Mouse (Mus musculus) CH12.LX (cell line): ENCODE measurements around the gene Traf4. TPM values are rescaled to one million over a fixed set of nuclear protein-coding genes. Genes with fewer than 3 reads are reported as not detected.

Experiments used
- DNase-seq: peaks from one replicate; pipeline ENCODE4 v3.0.0-alpha.2; 2013; ENCODE audit errors: extremely low read depth
- H3K27ac ChIP-seq: 2 replicates; pipeline ENCODE4 v1.5.1; 2012; ENCODE audit warnings: low read depth, mild to moderate bottlenecking, control low read depth, moderate library complexity; ENCODE audit not compliant: insufficient read depth
- H3K27me3 ChIP-seq: replicated peaks from 2 replicates; pipeline ENCODE3; 2012; ENCODE audit warnings: inconsistent platforms
- H3K36me3 ChIP-seq, 2 experiments: replicated peaks in 1 of 2; 2 replicates each; pipeline versions ENCODE3 to v1.6.1; 2012; ENCODE audit warnings: inconsistent platforms in 1 of 2, low read length in 1 of 2, mild to moderate bottlenecking in 1 of 2, mixed read lengths in 1 of 2, moderate library complexity in 1 of 2; ENCODE audit not compliant: control insufficient read depth in 1 of 2, insufficient read depth in 1 of 2
- H3K4me1 ChIP-seq, 2 experiments: 2 replicates each; pipeline ENCODE4 v1.6.1; 2012; ENCODE audit warnings: inconsistent platforms in 1 of 2, moderate library complexity in 1 of 2; ENCODE audit not compliant: insufficient read depth in 2 of 2, control insufficient read depth in 1 of 2
- H3K4me2 ChIP-seq: 2 replicates; pipeline ENCODE4 v1.6.1; 2012; ENCODE audit warnings: low read depth, mild to moderate bottlenecking, control low read depth; ENCODE audit not compliant: poor library complexity, insufficient read depth, severe bottlenecking
- H3K4me3 ChIP-seq, 3 experiments: fragments of 150-350 bp in 1 of 3; sonication (generic) in 1 of 3; replicated peaks in 1 of 3; 2 replicates each; pipeline versions ENCODE3 to v1.5.1; 2011 to 2012; ENCODE audit warnings: low read depth in 2 of 3, low read length in 2 of 3, mild to moderate bottlenecking in 2 of 3, moderate library complexity in 2 of 3, control low read depth in 1 of 3, improper control_type of control experiment in 1 of 3, inconsistent platforms in 1 of 3, mixed read lengths in 1 of 3; ENCODE audit not compliant: poor library complexity in 1 of 3
- H3K79me2 ChIP-seq: replicated peaks from 2 replicates; pipeline ENCODE4 v1.6.1; 2012; ENCODE audit warnings: mild to moderate bottlenecking, moderate library complexity; ENCODE audit not compliant: control insufficient read depth, poor library complexity, insufficient read depth, severe bottlenecking; ENCODE audit errors: extremely low read depth
- H3K9ac ChIP-seq: 2 replicates; pipeline ENCODE4 v1.6.1; 2012; ENCODE audit warnings: low read depth, mild to moderate bottlenecking, control low read depth, moderate library complexity; ENCODE audit not compliant: insufficient read depth
- H3K9me3 ChIP-seq: replicated peaks from 2 replicates; pipeline ENCODE3; 2012; ENCODE audit warnings: low read length, inconsistent platforms, mixed read lengths
- BHLHE40 ChIP-seq: IDR thresholded peaks from 2 replicates; pipeline ENCODE4 v1.6.1; 2011; ENCODE audit warnings: mild to moderate bottlenecking, low read depth, low read length, improper control_type of control experiment
- CHD1 ChIP-seq: IDR thresholded peaks from 2 replicates; pipeline ENCODE4 v1.6.1; 2012; ENCODE audit warnings: low read depth, low read length, improper control_type of control experiment, inconsistent platforms
- CHD2 ChIP-seq: IDR thresholded peaks from 2 replicates; pipeline ENCODE4 v1.6.1; 2011; ENCODE audit warnings: low read length, improper control_type of control experiment
- E2F4 ChIP-seq: IDR thresholded peaks from 2 replicates; pipeline ENCODE4 v1.6.1; 2011; ENCODE audit warnings: low read depth, low read length, improper control_type of control experiment; ENCODE audit not compliant: insufficient replicate concordance
- HCFC1 ChIP-seq: IDR thresholded peaks from 2 replicates; pipeline ENCODE4 v1.6.1; 2012; ENCODE audit warnings: low read depth, mild to moderate bottlenecking, inconsistent platforms, low read length, improper control_type of control experiment
- IRF4 ChIP-seq: IDR thresholded peaks from 2 replicates; pipeline ENCODE4 v1.6.1; 2014; ENCODE audit warnings: low read depth, mild to moderate bottlenecking, inconsistent platforms, low read length, improper control_type of control experiment
- JUND ChIP-seq: conservative IDR thresholded peaks from 2 replicates; pipeline ENCODE4 v1.6.1; 2011; ENCODE audit warnings: low read depth, low read length, improper control_type of control experiment
- KAT2A ChIP-seq: IDR thresholded peaks from 2 replicates; pipeline ENCODE4 v1.6.1; 2012; ENCODE audit warnings: low read length, improper control_type of control experiment, inconsistent platforms; ENCODE audit not compliant: insufficient replicate concordance
- MAFK ChIP-seq: IDR thresholded peaks from 2 replicates; pipeline ENCODE4 v1.6.1; 2011; ENCODE audit warnings: low read length, improper control_type of control experiment; ENCODE audit not compliant: insufficient replicate concordance
- MAX ChIP-seq: IDR thresholded peaks from 2 replicates; pipeline ENCODE4 v1.6.1; 2011; ENCODE audit warnings: low read length, improper control_type of control experiment
- MAZ ChIP-seq: IDR thresholded peaks from 2 replicates; pipeline ENCODE4 v1.6.1; 2012; ENCODE audit warnings: low read depth, mild to moderate bottlenecking, inconsistent platforms, low read length, improper control_type of control experiment, moderate library complexity
- MEF2A ChIP-seq: IDR thresholded peaks from 2 replicates; pipeline ENCODE4 v1.6.1; 2014; ENCODE audit warnings: low read depth, mild to moderate bottlenecking, inconsistent platforms, low read length, improper control_type of control experiment, borderline replicate concordance
- NRF1 ChIP-seq: IDR thresholded peaks from 2 replicates; pipeline ENCODE4 v1.6.1; 2014; ENCODE audit warnings: low read depth, mild to moderate bottlenecking, inconsistent platforms, low read length, improper control_type of control experiment, moderate library complexity
- PAX5 ChIP-seq: IDR thresholded peaks from 2 replicates; pipeline ENCODE4 v1.6.1; 2012; ENCODE audit warnings: low read length, inconsistent platforms, mixed read lengths
- POLR2A ChIP-seq: IDR thresholded peaks from 2 replicates; pipeline ENCODE4 v1.6.1; 2011; ENCODE audit warnings: low read depth, mild to moderate bottlenecking, improper control_type of control experiment, low read length
- POLR2AphosphoS2 ChIP-seq: IDR thresholded peaks from 2 replicates; pipeline ENCODE4 v1.6.1; 2011; ENCODE audit warnings: low read depth, low read length, improper control_type of control experiment
- RAD21 ChIP-seq: IDR thresholded peaks from 2 replicates; pipeline ENCODE4 v1.6.1; 2011; ENCODE audit warnings: low read depth, mild to moderate bottlenecking, low read length, improper control_type of control experiment, moderate library complexity
- RCOR1 ChIP-seq: conservative IDR thresholded peaks from 2 replicates; pipeline ENCODE4 v1.6.1; 2012; ENCODE audit warnings: low read depth, mild to moderate bottlenecking, inconsistent platforms, low read length, improper control_type of control experiment
- SIN3A ChIP-seq: IDR thresholded peaks from 2 replicates; pipeline ENCODE4 v1.6.1; 2012; ENCODE audit warnings: low read length, improper control_type of control experiment, inconsistent platforms
- SMC3 ChIP-seq: IDR thresholded peaks from 2 replicates; pipeline ENCODE4 v1.6.1; 2011; ENCODE audit warnings: low read depth, low read length, improper control_type of control experiment
- TBP ChIP-seq: conservative IDR thresholded peaks from 2 replicates; pipeline ENCODE4 v1.6.1; 2011; ENCODE audit warnings: low read depth, low read length, improper control_type of control experiment
- TCF12 ChIP-seq: IDR thresholded peaks from 2 replicates; pipeline ENCODE4 v1.6.1; 2014; ENCODE audit warnings: low read depth, mild to moderate bottlenecking, inconsistent platforms, low read length, improper control_type of control experiment
- UBTF ChIP-seq: IDR thresholded peaks from 2 replicates; pipeline ENCODE4 v1.6.1; 2012; ENCODE audit warnings: low read depth, mild to moderate bottlenecking, inconsistent platforms, low read length, improper control_type of control experiment, moderate library complexity
- USF1 ChIP-seq: IDR thresholded peaks from 2 replicates; pipeline ENCODE4 v1.6.1; 2014; ENCODE audit warnings: low read depth, mild to moderate bottlenecking, inconsistent platforms, low read length, improper control_type of control experiment
- USF2 ChIP-seq: conservative IDR thresholded peaks from 2 replicates; pipeline ENCODE4 v1.6.1; 2011; ENCODE audit warnings: low read depth, low read length, improper control_type of control experiment
- ZC3H11A ChIP-seq: IDR thresholded peaks from 2 replicates; pipeline ENCODE4 v1.6.1; 2012; ENCODE audit warnings: low read depth, mild to moderate bottlenecking, inconsistent platforms, low read length, improper control_type of control experiment
- ZMIZ1 ChIP-seq: IDR thresholded peaks from 2 replicates; pipeline ENCODE4 v1.6.1; 2012; ENCODE audit warnings: low read depth, mild to moderate bottlenecking, inconsistent platforms, low read length, improper control_type of control experiment
- dilution Hi-C: fragments of 300-500 bp; cut with MboI; formaldehyde crosslinking; loops from 2 replicates; pipeline ENCODE4 v1.14.3; 2020; ENCODE audit warnings: low sequenced_read_pairs; ENCODE audit not compliant: extremely low pct_unique_long_range_greater_than_20kb, extremely low pct_ligation_motif_present
- in situ Hi-C: fragments of 300-500 bp; cut with MboI; formaldehyde crosslinking; loops from 3 replicates; pipeline ENCODE4 v1.14.3; 2019; ENCODE audit warnings: low sequenced_read_pairs, low pct_ligation_motif_present, low pct_unique_long_range_greater_than_20kb, mixed read lengths
- polyA plus RNA-seq: library from polyadenylated mRNA; unstranded; fragments of >175 nt; gene quantifications from 2 replicates; pipeline ENCODE4 v1.2.1, GENCODE M21; 2012; ENCODE audit warnings: low read depth; ENCODE audit not compliant: insufficient read length
- total RNA-seq, 2 experiments: library from RNA; depleted of rRNA; stranded (reverse); fragments of 300-350 nt in 1 of 2; fragments of >200 nt in 1 of 2; gene quantifications; 2 replicates each; pipeline ENCODE4 v1.2.3; 2012 to 2014

Gene Traf4
- total and polyA plus RNA-seq, 3 experiments = 20.8 to 68.7 (median 55.9) TPM

GRCm38 (mm10) chr11:78210615-78211014 is 45.2 kb upstream of the Traf4 start:
- Histone ChIP-seq H3K4me3 (no peak overlapping the region), H3K4me2 (no peak overlapping the region), H3K9ac (no peak overlapping the region), H3K9me3 (no peaks in the 10 kb centered on the region), H3K4me1 (peaks cover 0 to 3% of the 10 kb centered on the region in 2 experiments; a peak in 2 of 4 replicates), H3K27ac (no peak overlapping the region), H3K79me2 (no peaks in the 10 kb centered on the region), H3K27me3 (no peaks in the 10 kb centered on the region), H3K36me3 (peaks cover 89 to 95% of the 10 kb centered on the region in 2 experiments)
- dilution Hi-C loops (no loop called here), in situ Hi-C loops (no loop called here)
- TF ChIP-seq JUND (no peak), USF1 (no peak), KAT2A (no peak), SIN3A (no peak), E2F4 (no peak), CHD2 (no peak), ZC3H11A (no peak), POLR2AphosphoS2 (no peak), CHD1 (no peak), MAZ (no peak), IRF4 (no peak), ZMIZ1 (no peak), BHLHE40 (no peak), RCOR1 (no peak), POLR2A (no peak), MAX (no peak), TCF12 (no peak), NRF1 (no peak), PAX5 (no peak)
- no peak for DNase-seq

GRCm38 (mm10) chr11:78209886-78210285 is 44.5 kb upstream of the Traf4 start:
- Histone ChIP-seq H3K36me3 (peaks cover 89 to 96% of the 10 kb centered on the region in 2 experiments), H3K4me1 (peaks cover 0 to 9% of the 10 kb centered on the region in 2 experiments; a peak in 2 of 4 replicates), H3K79me2 (no peaks in the 10 kb centered on the region), H3K4me3 (no peak overlapping the region), H3K4me2 (no peak overlapping the region), H3K9ac (no peak overlapping the region), H3K27me3 (no peaks in the 10 kb centered on the region), H3K27ac (no peak overlapping the region), H3K9me3 (no peaks in the 10 kb centered on the region)
- DNase-seq = no peak
- dilution Hi-C loops = no loop called here
- TF ChIP-seq HCFC1 (no peak), ZMIZ1 (no peak), MEF2A (no peak), CHD2 (no peak), USF2 (no peak), MAFK (no peak), SMC3 (no peak), POLR2A (no peak), PAX5 (no peak), NRF1 (no peak), UBTF (no peak), TBP (no peak), RAD21 (no peak), KAT2A (no peak)
- in situ Hi-C loops = no loop called here
